ENCODE assay signal across 8 mouse cellular contexts in the genomic region with DNA sequence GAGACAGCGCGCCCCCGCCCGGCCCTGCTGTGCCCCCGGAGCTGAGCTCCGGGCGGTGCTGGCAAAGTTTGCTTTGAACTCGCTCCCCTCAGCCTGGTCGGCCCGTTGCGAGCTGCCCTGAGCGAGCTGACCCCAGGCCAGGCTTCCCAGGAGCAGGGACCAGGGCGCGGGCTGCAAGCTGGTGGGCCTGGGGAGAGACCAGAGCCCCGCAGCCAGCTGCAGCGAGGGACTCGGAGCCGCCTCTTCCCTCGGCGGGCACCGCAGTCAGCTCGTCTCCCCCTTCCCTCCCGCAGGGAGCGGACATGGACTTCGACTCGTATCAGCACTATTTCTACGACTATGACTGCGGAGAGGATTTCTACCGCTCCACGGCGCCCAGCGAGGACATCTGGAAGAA. TPM values are rescaled to one million over a fixed set of nuclear protein-coding genes. Genes with fewer than 3 reads are reported as not detected.
DNase-seq lines count a peak whose midpoint lies in the region; ATAC-seq and TF ChIP-seq lines count a peak whose summit lies in the region.

No protein-coding gene starts in this region.

- intact Hi-C loops in gastrocnemius, adult 2 months (cut with DNase I) = no loop called here

- peaks cover 44% of the 10 kb centered on the region for H3K27me3 ChIP-seq in E14TG2a.4 (ENCODE audit: insufficient read depth, low read length)
- peaks cover 51% of the 10 kb centered on the region for H3K27me3 ChIP-seq in lung, embryonic 15.5 days
- H3K27me3 ChIP-seq in small intestine, adult 2 months (ENCODE audit: control insufficient read depth, insufficient read depth, low read length) = peaks cover 3% of the 10 kb centered on the region; the same call in 1 of the 2 replicates

- peak overlapping the region; percentile 62 for H3K9ac ChIP-seq in lung, embryonic 15.5 days

- DNase-seq in gastrocnemius, adult 2 months = peak; percentile 36
- no peak for DNase-seq in gastrocnemius, adult 8-10 months (ENCODE audit: low spot score in 2 of 2)
- peak; percentile 41 for DNase-seq in induced T-regulatory cell, adult 2 months (ENCODE audit: low read depth)
- DNase-seq in right cerebral cortex, postnatal 4 days = no peak

- TF ChIP-seq CTCF in gastrocnemius, adult 2 months (IDR thresholded peaks at IDR 0.05) = no peak
- no peak for TF ChIP-seq CTCF in E14TG2a.4 (conservative IDR thresholded peaks at IDR 0.05; ENCODE audit: low read length)
- TF ChIP-seq CTCF in embryonic fibroblast, embryonic 13.5 days (IDR thresholded peaks at IDR 0.05; ENCODE audit: borderline replicate concordance, insufficient read depth, low read length) = no peak
- no peak for TF ChIP-seq CTCF in small intestine, adult 2 months (IDR thresholded peaks at IDR 0.05; ENCODE audit: extremely low read depth, insufficient read length, insufficient replicate concordance, low read depth, low read length)

- no peaks in the 10 kb centered on the region for H3K9me3 ChIP-seq in E14TG2a.4 (ENCODE audit: low read length)
- H3K9me3 ChIP-seq in lung, embryonic 15.5 days = no peaks in the 10 kb centered on the region

- H3K4me1 ChIP-seq in E14TG2a.4 (replicated peaks; ENCODE audit: low read depth, low read length) = peaks cover 49% of the 10 kb centered on the region
- H3K4me1 ChIP-seq in embryonic fibroblast, embryonic 13.5 days (ENCODE audit: control insufficient read depth, insufficient read depth, low read length) = no peaks in the 10 kb centered on the region
- peaks cover 8% of the 10 kb centered on the region for H3K4me1 ChIP-seq in lung, embryonic 15.5 days
- H3K4me1 ChIP-seq in small intestine, adult 2 months (ENCODE audit: control insufficient read depth, insufficient read depth, insufficient read length, low read length) = peaks cover 10% of the 10 kb centered on the region; the same call in 1 of the 2 replicates

- H3K4me2 ChIP-seq in lung, embryonic 15.5 days = peak overlapping the region; percentile 98

- no peak for TF ChIP-seq POLR2A in embryonic fibroblast, embryonic 13.5 days (IDR thresholded peaks at IDR 0.05; ENCODE audit: low read depth, low read length)
- no peak; the same call in 1 of the 2 replicates for TF ChIP-seq POLR2A in small intestine, adult 2 months (IDR thresholded peaks at IDR 0.05; ENCODE audit: low read depth, low read length)

- ATAC-seq in lung, embryonic 15.5 days (ENCODE audit: borderline replicate concordance, extremely low read depth, low FRiP score, low TSS enrichment) = peak; percentile 20; the same call in 1 of the 2 replicates

- H3K36me3 ChIP-seq in E14TG2a.4 (ENCODE audit: insufficient read depth, low read length) = no peaks in the 10 kb centered on the region
- H3K36me3 ChIP-seq in lung, embryonic 15.5 days = no peaks in the 10 kb centered on the region
- peaks cover 1% of the 10 kb centered on the region; the same call in 1 of the 2 replicates for H3K36me3 ChIP-seq in small intestine, adult 2 months (ENCODE audit: control insufficient read depth, insufficient read depth, low read length)

- WGBS in lung, embryonic 15.5 days = under 1% methylated on average over 32 of the region's 32 CpGs
- WGBS in small intestine, adult 2 months = under 1% methylated on average over 30 of the region's 32 CpGs

- H3K27ac ChIP-seq in gastrocnemius, adult 2 months = 0 out of 2 replicates have a peak overlapping the region, but pooled peaks have one; percentile 3
- H3K27ac ChIP-seq in embryonic fibroblast, embryonic 13.5 days (ENCODE audit: insufficient read depth, low read length) = no peak overlapping the region
- peak overlapping the region; percentile 52; the same call in 1 of the 2 replicates for H3K27ac ChIP-seq in lung, embryonic 15.5 days
- peak overlapping the region; percentile 43 for H3K27ac ChIP-seq in small intestine, adult 2 months (ENCODE audit: insufficient read depth, low read depth, low read length)

- peak overlapping the region; percentile 86 for H3K4me3 ChIP-seq in gastrocnemius, adult 2 months
- peak overlapping the region; percentile 93 for H3K4me3 ChIP-seq in E14TG2a.4 (replicated peaks; ENCODE audit: low read length)
- peak overlapping the region; percentile 56 for H3K4me3 ChIP-seq in embryonic fibroblast, embryonic 13.5 days (ENCODE audit: insufficient read depth, low read length)
- H3K4me3 ChIP-seq in lung, embryonic 15.5 days = peak overlapping the region; percentile 63
- peak overlapping the region; percentile 84 for H3K4me3 ChIP-seq in small intestine, adult 2 months (ENCODE audit: low read depth, low read length)

RNA-seq across cellular contexts. Expression of a gene that starts 0.8 kb away (rescaled TPM):
- total RNA-seq in gastrocnemius, adult 2 months (2021) = under 1 TPM; 0.13 to 0.42 TPM
- 1 to 10 TPM in 1 of 4 experiments, under 1 TPM in 1, not detected in 2; 0.40 to 1.1 TPM for total RNA-seq in gastrocnemius, adult 8-10 months (2022)
- 4.1 and 7.1 TPM in 2 replicates for polyA plus RNA-seq in embryonic fibroblast, embryonic 13.5 days (2011; ENCODE audit: insufficient read length, low read depth, missing spikeins)
- 18.5 and 20.8 TPM in 2 replicates for polyA plus RNA-seq in lung, embryonic 15.5 days (2015; fragmentation: Nextera tagmentation; extraction: Ambion mirVana)
- polyA plus RNA-seq in small intestine, adult 2 months (2012; rRNA removed) = 3.0 and 7.1 TPM in 2 replicates

RNA-seq across cellular contexts. Expression of a gene that starts 20.2 kb away (rescaled TPM):
- 1 to 10 TPM; 6.0 to 7.2 TPM for total RNA-seq in gastrocnemius, adult 2 months (2021)
- 1 to 10 TPM; 5.8 to 7.1 (median 6.6) TPM for total RNA-seq in gastrocnemius, adult 8-10 months (2022)
- polyA plus RNA-seq in embryonic fibroblast, embryonic 13.5 days (2011; ENCODE audit: insufficient read length, low read depth, missing spikeins) = 11.2 and 15.7 TPM in 2 replicates
- polyA plus RNA-seq in lung, embryonic 15.5 days (2015; fragmentation: Nextera tagmentation; extraction: Ambion mirVana) = 15.9 and 19.2 TPM in 2 replicates
- 2.5 and 2.7 TPM in 2 replicates for polyA plus RNA-seq in small intestine, adult 2 months (2012; rRNA removed)

RNA-seq across cellular contexts. Expression of a gene that starts 35.2 kb away (rescaled TPM):
- total RNA-seq in gastrocnemius, adult 2 months (2021) = under 1 TPM in 1 of 2 experiments, not detected in 1; 0.10 TPM
- not detected for total RNA-seq in gastrocnemius, adult 8-10 months (2022)
- polyA plus RNA-seq in embryonic fibroblast, embryonic 13.5 days (2011; ENCODE audit: insufficient read length, low read depth, missing spikeins) = 2.8 and 4.3 TPM in 2 replicates
- polyA plus RNA-seq in lung, embryonic 15.5 days (2015; fragmentation: Nextera tagmentation; extraction: Ambion mirVana) = 0.82 and 0.83 TPM in 2 replicates
- polyA plus RNA-seq in small intestine, adult 2 months (2012; rRNA removed) = 23.8 and 28.0 TPM in 2 replicates

Comparison
In these comparisons a context has a peak if more than half of its experiments do, and no peak if none do; other contexts are left out.
1. DNase-seq: peak in gastrocnemius, adult 2 months (single experiment) and induced T-regulatory cell, adult 2 months (single experiment); none in gastrocnemius, adult 8-10 months (0 of 2) and right cerebral cortex, postnatal 4 days (single experiment).
2. Peak in every context shown above with its lines, with median percentiles within 50 percentile points of each other: H3K4me3 ChIP-seq.